Mouse (Mus musculus) macrophage (primary cell): ENCODE measurements around the gene Sesn3. TPM values are rescaled to one million over a fixed set of nuclear protein-coding genes. Genes with fewer than 3 reads are reported as not detected.

Experiments
- polyA plus RNA-seq: library from polyadenylated mRNA; stranded (reverse); fragments of 250-400 nt; gene quantifications from 3 replicates; pipeline ENCODE4 v1.2.4, GENCODE M21; 2018; ENCODE audit warnings: inconsistent platforms

Sesn3 gene
- polyA plus RNA-seq, 1 experiment from 2014 or later: 4.9 TPM

Other genes starting within 250 kb of the Sesn3 start
- gene Endod1, start 106.4 kb downstream of the Sesn3 start, polyA plus RNA-seq: 9.4 to 21.6 TPM (median 10.3 TPM) in 3 replicates
- not detected in 3 replicates for gene Kdm4d, start 225.4 kb downstream of the Sesn3 start, polyA plus RNA-seq
- 155 to 344 TPM (median 171 TPM) in 3 replicates for gene Cwc15, start 225.6 kb downstream of the Sesn3 start, polyA plus RNA-seq